Mouse (Mus musculus): Measurements from ENCODE around the gene Hist2h3b. TPM values are rescaled to one million over a fixed set of nuclear protein-coding genes. Genes with fewer than 3 reads are reported as not detected.
"Not testable (repeated sequence)": the region's sequence is repeated elsewhere in the genome, so short reads cannot be mapped to it uniquely, and the experiment has no call there.

Hist2h3b gene
- total RNA-seq, 2 experiments from 2014 or later, result 36.6 to 38.6 TPM

- no peak for DNase-seq
- intact Hi-C loops (cut with DNase I), result loop anchor here (2.0 kb wide), 1 partner anchor 17 kb away; the partner anchor contains the start of genes Hist2h2ac and Hist2h2be
Observed at GRCm38 (mm10) chr3:96237904-96238511, 30.4 kb upstream of the Hist2h3b start.

GRCm38 (mm10) chr3:96238954-96239793 is 29.3 kb upstream of the Hist2h3b start, which contains the start of gene Hist2h3c2:
Gene Hist2h3c2 (minus strand): TSS chr3:96239127.
- intact Hi-C loops (cut with DNase I), result not testable (repeated sequence)

GRCm38 (mm10) chr3:96239949-96240798 is 28.3 kb upstream of the Hist2h3b start, which contains the start of gene Hist2h2aa2:
Gene Hist2h2aa2 (minus strand): TSS chr3:96240276.
- intact Hi-C loops (cut with DNase I), result not testable (repeated sequence)
- peak; percentile 96 for DNase-seq

More at GRCm38 (mm10) chr3:96238954-96239793, 29.3 kb upstream of the Hist2h3b start, which contains the start of gene Hist2h3c2:
- DNase-seq, result peak; percentile 32 to 66

- no peak for DNase-seq
- intact Hi-C loops (cut with DNase I), result no loop called here
Observed at GRCm38 (mm10) chr3:96240799-96241197, 27.7 kb upstream of the Hist2h3b start.

GRCm38 (mm10) chr3:96243921-96244572 is 24.4 kb upstream of the Hist2h3b start:
- intact Hi-C loops (cut with DNase I), result loop anchor here (2.0 kb wide), 1 partner anchor 19 kb away; the partner anchor contains the start of gene Hist2h4
- DNase-seq, result peak in 1 of 2 experiments; percentile 18

- intact Hi-C loops (cut with DNase I), result not testable (repeated sequence)
Observed at GRCm38 (mm10) chr3:96245003-96245886, 23.2 kb upstream of the Hist2h3b start, which contains the start of gene Hist2h2aa1. Gene Hist2h2aa1 (plus strand): TSS chr3:96245497.

GRCm38 (mm10) chr3:96246018-96246417 is 22.4 kb upstream of the Hist2h3b start:
- intact Hi-C loops (cut with DNase I); DNase-seq: not testable (repeated sequence)

More at GRCm38 (mm10) chr3:96245003-96245886, 23.2 kb upstream of the Hist2h3b start, which contains the start of gene Hist2h2aa1:
- peak; percentile 86 to 93 for DNase-seq

- intact Hi-C loops (cut with DNase I); DNase-seq: not testable (repeated sequence)
Observed at GRCm38 (mm10) chr3:96246427-96246856, 22.0 kb upstream of the Hist2h3b start, which contains the start of gene Hist2h3c1. Gene Hist2h3c1 (plus strand): TSS chr3:96246685.

- intact Hi-C loops (cut with DNase I), result no loop called here
- DNase-seq, result no peak
Observed at GRCm38 (mm10) chr3:96247356-96248140, 20.9 kb upstream of the Hist2h3b start.

GRCm38 (mm10) chr3:96248141-96249033 is 20.1 kb upstream of the Hist2h3b start:
- intact Hi-C loops (cut with DNase I), result no loop called here

GRCm38 (mm10) chr3:96249034-96249345 is 19.5 kb upstream of the Hist2h3b start:
- intact Hi-C loops (cut with DNase I), result no loop called here

More at GRCm38 (mm10) chr3:96248141-96249033, 20.1 kb upstream of the Hist2h3b start:
- no peak for DNase-seq

GRCm38 (mm10) chr3:96250890-96251289 is 17.6 kb upstream of the Hist2h3b start:
- intact Hi-C loops (cut with DNase I), result no loop called here
- DNase-seq, result no peak

More at GRCm38 (mm10) chr3:96249034-96249345, 19.5 kb upstream of the Hist2h3b start:
- no peak for DNase-seq

GRCm38 (mm10) chr3:96251787-96252186 is 16.7 kb upstream of the Hist2h3b start:
- no peak for DNase-seq
- intact Hi-C loops (cut with DNase I), result no loop called here

- intact Hi-C loops (cut with DNase I), result no loop called here
- no peak for DNase-seq
Observed at GRCm38 (mm10) chr3:96254683-96255355, 13.6 kb upstream of the Hist2h3b start.

- no peak for DNase-seq
- intact Hi-C loops (cut with DNase I), result no loop called here
Observed at GRCm38 (mm10) chr3:96255926-96256593, 12.4 kb upstream of the Hist2h3b start.

- intact Hi-C loops (cut with DNase I), result no loop called here
- DNase-seq, result no peak
Observed at GRCm38 (mm10) chr3:96257190-96257589, 11.3 kb upstream of the Hist2h3b start.

Data from heart, postnatal 36 days (tissue).